Mouse (Mus musculus) thymus, adult 2 months (tissue): ENCODE measurements around the gene Setdb1.

Experiments
- CTCF ChIP-seq: fragments of 200-500 bp; IDR thresholded peaks from 2 replicates; pipeline ENCODE4 v1.5.1; 2012; ENCODE audit warnings: mild to moderate bottlenecking, control low read depth, low read length, moderate library complexity, borderline replicate concordance; ENCODE audit not compliant: control insufficient read depth, poor library complexity, insufficient read depth; ENCODE audit errors: extremely low read depth
- POLR2A ChIP-seq: fragments of 200-500 bp; IDR thresholded peaks from 2 replicates; pipeline ENCODE4 v1.6.1; 2012; ENCODE audit warnings: mild to moderate bottlenecking, low read length, control low read depth, moderate library complexity; ENCODE audit not compliant: control insufficient read depth, poor library complexity, insufficient read depth; ENCODE audit errors: extremely low read depth

- TF ChIP-seq CTCF, result no peak
- no peak for TF ChIP-seq POLR2A
Observed at GRCm38 (mm10) chr3:95313476-95313875, 43.5 kb downstream of the Setdb1 start.
